Mouse (Mus musculus) liver, embryonic 16.5 days (tissue): ENCODE measurements around the gene Trappc6a. TPM values are rescaled to one million over a fixed set of nuclear protein-coding genes. Genes with fewer than 3 reads are reported as not detected.

Experiments used
- ATAC-seq: fragments of 200-750 bp; cut with Nextera tagmentation; 2 replicates; pipeline ENCODE4 v1.8.0; 2017; ENCODE audit warnings: low read depth, mild to moderate bottlenecking, moderate number of reproducible peaks, moderate library complexity
- H3K27ac ChIP-seq: fragments of 300-500 bp; sonication (generic); 2 replicates; pipeline ENCODE4 v1.5.1; 2014; ENCODE audit warnings: mild to moderate bottlenecking, low read length
- H3K27me3 ChIP-seq: fragments of 300-500 bp; sonication (generic); 2 replicates; pipeline ENCODE4 v1.6.1; 2014; ENCODE audit warnings: low read depth, low read length, mixed read lengths; ENCODE audit not compliant: control insufficient read depth, insufficient read depth
- H3K36me3 ChIP-seq: fragments of 300-500 bp; sonication (generic); 2 replicates; pipeline ENCODE4 v1.6.1; 2014; ENCODE audit warnings: mild to moderate bottlenecking; ENCODE audit not compliant: control insufficient read depth, insufficient read depth
- H3K4me1 ChIP-seq: fragments of 300-500 bp; sonication (generic); 2 replicates; pipeline ENCODE4 v1.6.1; 2014; ENCODE audit warnings: low read depth, low read length, mixed read lengths; ENCODE audit not compliant: control insufficient read depth
- H3K4me2 ChIP-seq: fragments of 300-500 bp; sonication (generic); 2 replicates; pipeline ENCODE4 v1.6.1; 2014; ENCODE audit warnings: low read depth, low read length, mixed read lengths
- H3K4me3 ChIP-seq: fragments of 300-500 bp; sonication (generic); 2 replicates; pipeline ENCODE4 v1.5.1; 2014; ENCODE audit warnings: low read depth, mild to moderate bottlenecking, low read length
- H3K9ac ChIP-seq: fragments of 300-500 bp; sonication (generic); 2 replicates; pipeline ENCODE4 v1.6.1; 2014; ENCODE audit warnings: low read depth, low read length
- H3K9me3 ChIP-seq: fragments of 300-500 bp; sonication (generic); replicated peaks from 2 replicates; pipeline ENCODE4 v1.6.1; 2016; ENCODE audit warnings: low read length; ENCODE audit not compliant: control insufficient read depth
- WGBS: fragments of 180-500 bp; shearing (Covaris S2); extraction: QIAGEN DNeasy Blood & Tissue Kit; methylation state at CpG from one replicate; pipeline ENCODE4 v1.1.7; 2014; ENCODE audit not compliant: insufficient replicate concordance; 5-methylcytosine and 5-hydroxymethylcytosine counted together
- polyA plus RNA-seq: library from polyadenylated mRNA; unstranded; fragments of >200 nt; fragmentation: Nextera tagmentation; extraction: Ambion mirVana; gene quantifications from 2 replicates; pipeline ENCODE4 v1.2.1, GENCODE M21; 2015

Gene Trappc6a
- 37.2 and 37.4 TPM in 2 replicates for polyA plus RNA-seq

- Histone ChIP-seq H3K9ac (peak within 1 kb of the TSS; percentile 86), H3K4me2 (peak within 1 kb of the TSS; percentile 88), H3K36me3 (no peaks in the 10 kb centered on the region), H3K4me3 (peak within 1 kb of the TSS; percentile 83), H3K27ac (peak within 1 kb of the TSS; percentile 85), H3K9me3 (no peaks in the 10 kb centered on the region), H3K27me3 (no peaks in the 10 kb centered on the region), H3K4me1 (peaks cover 22% of the 10 kb centered on the region)
- under 1% methylated on average over 56 of the region's 56 CpGs for WGBS
- ATAC-seq: peak; percentile 95
These were observed at the start of gene Trappc6a, which contains the start of gene Bloc1s3 for GRCm38 (mm10) chr7:19508150-19508923. Trappc6a (plus strand) TSS chr7:19508395. Bloc1s3 (minus strand) TSS chr7:19508367.

GRCm38 (mm10) chr7:19458591-19459111, 49.5 kb upstream of the Trappc6a start, which contains the start of gene Mark4:
Mark4 (minus strand) TSS chr7:19458821.
- Histone ChIP-seq H3K4me2 (peak within 1 kb of the TSS; percentile 86), H3K4me1 (peaks cover 13% of the 10 kb centered on the region), H3K9ac (peak within 1 kb of the TSS; percentile 55), H3K4me3 (peak within 1 kb of the TSS; percentile 71), H3K36me3 (no peaks in the 10 kb centered on the region), H3K27me3 (no peaks in the 10 kb centered on the region; the same call in 1 of the 2 replicates), H3K27ac (0 out of 2 replicates have a peak within 1 kb of the TSS, but pooled peaks have one; percentile 9), H3K9me3 (no peaks in the 10 kb centered on the region)
- 1% methylated on average over 27 of the region's 42 CpGs for whole genome bisulfite sequencing
- peak; percentile 83 for ATAC-seq

- Histone ChIP-seq H3K4me3 (peak overlapping the region; percentile 71), H3K9ac (peak overlapping the region; percentile 35), H3K4me2 (peak overlapping the region; percentile 86), H3K27me3 (peaks cover 1% of the 10 kb centered on the region; the same call in 1 of the 2 replicates), H3K9me3 (no peaks in the 10 kb centered on the region), H3K4me1 (peaks cover 13% of the 10 kb centered on the region), H3K36me3 (no peaks in the 10 kb centered on the region), H3K27ac (no peak overlapping the region)
- 27% methylated on average over 6 of the region's 6 CpGs for WGBS
- no peak for ATAC-seq
These were observed 48.9 kb upstream of the Trappc6a start for GRCm38 (mm10) chr7:19459144-19459870.

GRCm38 (mm10) chr7:19460500-19460899, 47.7 kb upstream of the Trappc6a start:
- Histone ChIP-seq H3K27me3 (peaks cover 7% of the 10 kb centered on the region), H3K36me3 (no peaks in the 10 kb centered on the region), H3K9me3 (no peaks in the 10 kb centered on the region), H3K4me2 (no peak overlapping the region), H3K27ac (no peak overlapping the region), H3K9ac (no peak overlapping the region), H3K4me1 (peaks cover 13% of the 10 kb centered on the region), H3K4me3 (no peak overlapping the region)
- WGBS: 45% methylated on average over 1 of the region's 1 CpGs
- no peak for ATAC-seq

- Histone ChIP-seq H3K27ac (no peak overlapping the region), H3K9ac (no peak overlapping the region), H3K4me3 (no peak overlapping the region), H3K9me3 (no peaks in the 10 kb centered on the region), H3K36me3 (no peaks in the 10 kb centered on the region), H3K4me2 (no peak overlapping the region), H3K27me3 (peaks cover 7% of the 10 kb centered on the region), H3K4me1 (peaks cover 13% of the 10 kb centered on the region)
- WGBS: 11% methylated on average over 6 of the region's 6 CpGs
- ATAC-seq: no peak
These were observed 46.7 kb upstream of the Trappc6a start for GRCm38 (mm10) chr7:19461488-19461887.

- H3K27ac ChIP-seq: no peak overlapping the region
- H3K4me3 ChIP-seq: no peak overlapping the region
- ATAC-seq: no peak
- H3K9ac ChIP-seq: no peak overlapping the region
- peaks cover 6% of the 10 kb centered on the region for H3K4me1 ChIP-seq
- H3K36me3 ChIP-seq: no peaks in the 10 kb centered on the region
- H3K9me3 ChIP-seq: no peaks in the 10 kb centered on the region
- WGBS: 24% methylated on average over 4 of the region's 4 CpGs
- H3K27me3 ChIP-seq: peaks cover 7% of the 10 kb centered on the region
- H3K4me2 ChIP-seq: no peak overlapping the region
These were observed 45.8 kb upstream of the Trappc6a start for GRCm38 (mm10) chr7:19462443-19462842.

GRCm38 (mm10) chr7:19462884-19463381, 45.3 kb upstream of the Trappc6a start, which contains the start of gene Exoc3l2:
Exoc3l2 (plus strand) TSS chr7:19463331.
- peaks cover 7% of the 10 kb centered on the region for H3K27me3 ChIP-seq
- ATAC-seq: peak; percentile 5; the same call in 1 of the 2 replicates
- H3K27ac ChIP-seq: no peak within 1 kb of the TSS
- no peak within 1 kb of the TSS for H3K4me3 ChIP-seq
- peaks cover 1% of the 10 kb centered on the region; the same call in 1 of the 2 replicates for H3K4me1 ChIP-seq
- no peaks in the 10 kb centered on the region for H3K36me3 ChIP-seq
- WGBS: 6% methylated on average over 6 of the region's 6 CpGs
- H3K4me2 ChIP-seq: no peak within 1 kb of the TSS
- H3K9me3 ChIP-seq: no peaks in the 10 kb centered on the region
- H3K9ac ChIP-seq: no peak within 1 kb of the TSS

GRCm38 (mm10) chr7:19464367-19465307, 43.6 kb upstream of the Trappc6a start:
- Histone ChIP-seq H3K4me2 (peak overlapping the region; percentile 4; the same call in 1 of the 2 replicates), H3K36me3 (no peaks in the 10 kb centered on the region), H3K4me3 (no peak overlapping the region; the same call in 1 of the 2 replicates), H3K9ac (no peak overlapping the region), H3K27me3 (peaks cover 7% of the 10 kb centered on the region), H3K27ac (no peak overlapping the region), H3K9me3 (no peaks in the 10 kb centered on the region), H3K4me1 (no peaks in the 10 kb centered on the region; the same call in 1 of the 2 replicates)
- no peak for ATAC-seq
- WGBS: 17% methylated on average over 22 of the region's 22 CpGs
